Mouse (Mus musculus) ES-E14 (cell line): ENCODE results near the gene Osbpl8.

Experiments used
- CHD2 ChIP-seq: IDR thresholded peaks from 2 replicates; pipeline ENCODE4 v1.6.1; 2014; ENCODE audit warnings: mild to moderate bottlenecking, low read depth, low read length, inconsistent platforms
- ZC3H11A ChIP-seq: IDR thresholded peaks from 2 replicates; pipeline ENCODE4 v1.6.1; 2012; ENCODE audit warnings: low read depth, mild to moderate bottlenecking, inconsistent platforms, low read length, borderline replicate concordance

- TF ChIP-seq CHD2 (no peak), ZC3H11A (no peak)
These were observed 31.3 kb upstream of the Osbpl8 start for GRCm38 (mm10) chr10:111133271-111133670.
